Comparison of ENCODE assay signal across 9 mouse cellular contexts in genomic region chr12:102703111-102703412, GRCm38 (mm10). TPM values are rescaled to one million over a fixed set of nuclear protein-coding genes. Genes with fewer than 3 reads are reported as not detected.
DNase-seq lines count a peak whose midpoint lies in the region; ATAC-seq lines count a peak whose summit lies in the region.
"Had no signal": no experiment of that assay in that cellular context is flagged by ENCODE, and none has a peak within 500 bp of the region (broad histone marks: within the 10 kb centered on the region; RNA-seq: fewer than 3 reads in every experiment).

No protein-coding gene starts in this region.

- DNase-seq in heart, postnatal 25 days (ENCODE audit: low spot score) = no peak
- DNase-seq in MN1 (ENCODE audit: low spot score) = peak; percentile 50
- DNase-seq in intestine, embryonic 14.5 days (ENCODE audit: low spot score) = peak; percentile 66
- DNase-seq in midbrain, embryonic 10.5 days (ENCODE audit: low spot score) = peak; percentile 29
- DNase-seq in urinary bladder, postnatal 4 days (ENCODE audit: low spot score in 2 of 2) = no peak

- peaks cover 53% of the 10 kb centered on the region for H3K4me1 ChIP-seq in heart, embryonic 13.5 days
- peaks cover 43% of the 10 kb centered on the region for H3K4me1 ChIP-seq in embryonic facial prominence, embryonic 12.5 days
- peaks cover 47% of the 10 kb centered on the region for H3K4me1 ChIP-seq in intestine, embryonic 14.5 days (replicated peaks; ENCODE audit: control insufficient read depth, insufficient read depth, low read length)
- peaks cover 78% of the 10 kb centered on the region for H3K4me1 ChIP-seq in midbrain, embryonic 10.5 days

- intact Hi-C loops in heart, postnatal 25 days (cut with DNase I) = no loop called here

- peak overlapping the region; percentile 92 for H3K9ac ChIP-seq in heart, embryonic 13.5 days
- H3K9ac ChIP-seq in embryonic facial prominence, embryonic 12.5 days = no peak overlapping the region; the same call in 1 of the 2 replicates
- 0 out of 2 replicates have a peak overlapping the region, but pooled peaks have one; percentile 60 for H3K9ac ChIP-seq in intestine, embryonic 14.5 days (ENCODE audit: low read length)

- no peak overlapping the region for H3K27ac ChIP-seq in heart, embryonic 13.5 days (replicated peaks)
- peak overlapping the region; percentile 42; the same call in 1 of the 2 replicates for H3K27ac ChIP-seq in embryonic facial prominence, embryonic 12.5 days
- H3K27ac ChIP-seq in intestine, embryonic 14.5 days (ENCODE audit: low read depth) = peak overlapping the region; percentile 39; the same call in 1 of the 2 replicates
- H3K27ac ChIP-seq in midbrain, embryonic 10.5 days (replicated peaks) = peak overlapping the region; percentile 76

- no peaks in the 10 kb centered on the region for H3K36me3 ChIP-seq in heart, embryonic 13.5 days
- no peaks in the 10 kb centered on the region for H3K36me3 ChIP-seq in embryonic facial prominence, embryonic 12.5 days
- no peaks in the 10 kb centered on the region for H3K36me3 ChIP-seq in intestine, embryonic 14.5 days (ENCODE audit: control insufficient read depth, insufficient read depth, low read length)
- H3K36me3 ChIP-seq in midbrain, embryonic 10.5 days = no peaks in the 10 kb centered on the region

- peaks cover 22% of the 10 kb centered on the region; the same call in 1 of the 2 replicates for H3K27me3 ChIP-seq in heart, embryonic 13.5 days (replicated peaks)
- no peaks in the 10 kb centered on the region for H3K27me3 ChIP-seq in embryonic facial prominence, embryonic 12.5 days
- H3K27me3 ChIP-seq in intestine, embryonic 14.5 days (replicated peaks; ENCODE audit: control insufficient read depth, insufficient read depth, low read length) = no peaks in the 10 kb centered on the region
- H3K27me3 ChIP-seq in midbrain, embryonic 10.5 days (ENCODE audit: low read depth, poor library complexity, severe bottlenecking) = peaks cover 30% of the 10 kb centered on the region

- peak overlapping the region; percentile 96 for H3K4me2 ChIP-seq in heart, embryonic 13.5 days
- peak overlapping the region; percentile 92 for H3K4me2 ChIP-seq in embryonic facial prominence, embryonic 12.5 days (replicated peaks)
- H3K4me2 ChIP-seq in intestine, embryonic 14.5 days (ENCODE audit: low read length) = peak overlapping the region; percentile 79

- WGBS in heart, embryonic 13.5 days = 11% methylated on average over 4 of the region's 4 CpGs
- WGBS in embryonic facial prominence, embryonic 12.5 days = 5% methylated on average over 4 of the region's 4 CpGs
- WGBS in intestine, embryonic 14.5 days = 7% methylated on average over 4 of the region's 4 CpGs
- 6% methylated on average over 4 of the region's 4 CpGs for WGBS in midbrain, embryonic 10.5 days

- ATAC-seq in heart, embryonic 13.5 days (ENCODE audit: extremely low read depth, insufficient number of reproducible peaks, low FRiP score, low TSS enrichment) = no peak
- no peak for ATAC-seq in embryonic facial prominence, embryonic 12.5 days (ENCODE audit: insufficient number of reproducible peaks, insufficient read depth, low FRiP score, low TSS enrichment)
- no peak for ATAC-seq in intestine, embryonic 14.5 days (replicated peaks; ENCODE audit: low FRiP score, low TSS enrichment, low read depth)
- ATAC-seq in inflammation-experienced regulatory T-cells, adult 6 months = no peak

- H3K9me3 ChIP-seq in heart, embryonic 13.5 days = no peaks in the 10 kb centered on the region
- no peaks in the 10 kb centered on the region for H3K9me3 ChIP-seq in embryonic facial prominence, embryonic 12.5 days
- H3K9me3 ChIP-seq in intestine, embryonic 14.5 days (ENCODE audit: control insufficient read depth, low read length) = no peaks in the 10 kb centered on the region
- no peaks in the 10 kb centered on the region for H3K9me3 ChIP-seq in midbrain, embryonic 10.5 days (replicated peaks)

- peak overlapping the region; percentile 87 for H3K4me3 ChIP-seq in heart, embryonic 13.5 days
- H3K4me3 ChIP-seq in embryonic facial prominence, embryonic 12.5 days = peak overlapping the region; percentile 74
- peak overlapping the region; percentile 65 for H3K4me3 ChIP-seq in intestine, embryonic 14.5 days (ENCODE audit: low read depth, low read length)
- peak overlapping the region; percentile 84 for H3K4me3 ChIP-seq in midbrain, embryonic 10.5 days

RNA-seq across cellular contexts. Expression of gene Itpk1, which starts 1.7 kb away (rescaled TPM):
- polyA plus RNA-seq in heart, embryonic 13.5 days (2015; fragmentation: Nextera tagmentation; extraction: Ambion mirVana) = 4.3 and 6.4 TPM in 2 replicates
- 1 to 10 TPM; 8.3 to 8.9 TPM for total RNA-seq in heart, postnatal 25 days (2021)
- 12.0 and 15.0 TPM in 2 replicates for polyA plus RNA-seq in embryonic facial prominence, embryonic 12.5 days (2016; fragmentation: Nextera tagmentation; extraction: Ambion mirVana)
- polyA plus RNA-seq in intestine, embryonic 14.5 days (2014; fragmentation: Nextera tagmentation; extraction: Ambion mirVana) = 25.7 and 31.5 TPM in 2 replicates
- polyA plus RNA-seq in midbrain, embryonic 10.5 days (2016; fragmentation: Nextera tagmentation; extraction: Ambion mirVana) = 16.1 and 16.9 TPM in 2 replicates
- polyA plus RNA-seq in inflammation-experienced regulatory T-cells, adult 6 months (2017; shearing (Covaris generic)) = 10 to 100 TPM; 13.4 to 31.0 (median 14.1) TPM

RNA-seq across cellular contexts. Expression of gene Moap1, which starts 40.4 kb away (rescaled TPM):
- polyA plus RNA-seq in heart, embryonic 13.5 days (2015; fragmentation: Nextera tagmentation; extraction: Ambion mirVana) = 17.9 and 18.3 TPM in 2 replicates
- total RNA-seq in heart, postnatal 25 days (2021) = 1 to 10 TPM; 7.3 to 7.9 TPM
- 30.4 and 32.6 TPM in 2 replicates for polyA plus RNA-seq in embryonic facial prominence, embryonic 12.5 days (2016; fragmentation: Nextera tagmentation; extraction: Ambion mirVana)
- 21.0 and 27.3 TPM in 2 replicates for polyA plus RNA-seq in intestine, embryonic 14.5 days (2014; fragmentation: Nextera tagmentation; extraction: Ambion mirVana)
- polyA plus RNA-seq in midbrain, embryonic 10.5 days (2016; fragmentation: Nextera tagmentation; extraction: Ambion mirVana) = 38.4 and 44.6 TPM in 2 replicates
- 1 to 10 TPM; 4.7 to 6.9 (median 6.2) TPM for polyA plus RNA-seq in inflammation-experienced regulatory T-cells, adult 6 months (2017; shearing (Covaris generic))

RNA-seq across cellular contexts. Expression of gene Tmem251, which starts 40.5 kb away (rescaled TPM):
- 6.8 and 7.5 TPM in 2 replicates for polyA plus RNA-seq in heart, embryonic 13.5 days (2015; fragmentation: Nextera tagmentation; extraction: Ambion mirVana)
- 1 to 10 TPM; 3.3 to 3.9 TPM for total RNA-seq in heart, postnatal 25 days (2021)
- polyA plus RNA-seq in embryonic facial prominence, embryonic 12.5 days (2016; fragmentation: Nextera tagmentation; extraction: Ambion mirVana) = 10.4 and 11.0 TPM in 2 replicates
- 12.6 and 14.7 TPM in 2 replicates for polyA plus RNA-seq in intestine, embryonic 14.5 days (2014; fragmentation: Nextera tagmentation; extraction: Ambion mirVana)
- polyA plus RNA-seq in midbrain, embryonic 10.5 days (2016; fragmentation: Nextera tagmentation; extraction: Ambion mirVana) = 13.2 and 14.0 TPM in 2 replicates
- polyA plus RNA-seq in inflammation-experienced regulatory T-cells, adult 6 months (2017; shearing (Covaris generic)) = 10 to 100 TPM in 1 of 3 experiments, 1 to 10 TPM in 2; 7.7 to 10.5 (median 9.7) TPM

RNA-seq across cellular contexts. Expression of gene Gm28051, which starts 54.5 kb away (rescaled TPM):
- not detected in 2 replicates for polyA plus RNA-seq in heart, embryonic 13.5 days (2015; fragmentation: Nextera tagmentation; extraction: Ambion mirVana)
- total RNA-seq in heart, postnatal 25 days (2021) = not detected
- polyA plus RNA-seq in embryonic facial prominence, embryonic 12.5 days (2016; fragmentation: Nextera tagmentation; extraction: Ambion mirVana) = not detected in 2 replicates
- not detected in 2 replicates for polyA plus RNA-seq in intestine, embryonic 14.5 days (2014; fragmentation: Nextera tagmentation; extraction: Ambion mirVana)
- not detected in 2 replicates for polyA plus RNA-seq in midbrain, embryonic 10.5 days (2016; fragmentation: Nextera tagmentation; extraction: Ambion mirVana)
- not detected for polyA plus RNA-seq in inflammation-experienced regulatory T-cells, adult 6 months (2017; shearing (Covaris generic))
- total RNA-seq: layer of hippocampus, postnatal 25 days had no signal

RNA-seq across cellular contexts. Expression of gene Gon7, which starts 54.5 kb away (rescaled TPM):
- 20.7 and 26.6 TPM in 2 replicates for polyA plus RNA-seq in heart, embryonic 13.5 days (2015; fragmentation: Nextera tagmentation; extraction: Ambion mirVana)
- total RNA-seq in heart, postnatal 25 days (2021) = 10 to 100 TPM; 10.8 to 11.7 TPM
- 35.3 and 42.2 TPM in 2 replicates for polyA plus RNA-seq in embryonic facial prominence, embryonic 12.5 days (2016; fragmentation: Nextera tagmentation; extraction: Ambion mirVana)
- 26.5 and 30.4 TPM in 2 replicates for polyA plus RNA-seq in intestine, embryonic 14.5 days (2014; fragmentation: Nextera tagmentation; extraction: Ambion mirVana)
- 50.3 and 52.7 TPM in 2 replicates for polyA plus RNA-seq in midbrain, embryonic 10.5 days (2016; fragmentation: Nextera tagmentation; extraction: Ambion mirVana)
- polyA plus RNA-seq in inflammation-experienced regulatory T-cells, adult 6 months (2017; shearing (Covaris generic)) = 10 to 100 TPM; 25.6 to 36.4 (median 26.0) TPM

Comparison
In these comparisons a context has a peak if more than half of its experiments do, and no peak if none do; other contexts are left out.
1. DNase-seq: peak in MN1 (single experiment), intestine, embryonic 14.5 days (single experiment) and midbrain, embryonic 10.5 days (single experiment); none in heart, postnatal 25 days (single experiment) and urinary bladder, postnatal 4 days (0 of 2).
2. Peak in every context shown above with its lines, with median percentiles within 50 percentile points of each other: H3K4me2 ChIP-seq and H3K4me3 ChIP-seq.